Mouse (Mus musculus) forelimb bud, embryonic 11.5 days (tissue): ENCODE measurements around the gene Ubash3b.

Experiments
- DNase-seq: peaks from one replicate; pipeline ENCODE4 v3.0.0-alpha.2; 2012; ENCODE audit warnings: low read depth, low spot score

The Ubash3b gene

DNA sequence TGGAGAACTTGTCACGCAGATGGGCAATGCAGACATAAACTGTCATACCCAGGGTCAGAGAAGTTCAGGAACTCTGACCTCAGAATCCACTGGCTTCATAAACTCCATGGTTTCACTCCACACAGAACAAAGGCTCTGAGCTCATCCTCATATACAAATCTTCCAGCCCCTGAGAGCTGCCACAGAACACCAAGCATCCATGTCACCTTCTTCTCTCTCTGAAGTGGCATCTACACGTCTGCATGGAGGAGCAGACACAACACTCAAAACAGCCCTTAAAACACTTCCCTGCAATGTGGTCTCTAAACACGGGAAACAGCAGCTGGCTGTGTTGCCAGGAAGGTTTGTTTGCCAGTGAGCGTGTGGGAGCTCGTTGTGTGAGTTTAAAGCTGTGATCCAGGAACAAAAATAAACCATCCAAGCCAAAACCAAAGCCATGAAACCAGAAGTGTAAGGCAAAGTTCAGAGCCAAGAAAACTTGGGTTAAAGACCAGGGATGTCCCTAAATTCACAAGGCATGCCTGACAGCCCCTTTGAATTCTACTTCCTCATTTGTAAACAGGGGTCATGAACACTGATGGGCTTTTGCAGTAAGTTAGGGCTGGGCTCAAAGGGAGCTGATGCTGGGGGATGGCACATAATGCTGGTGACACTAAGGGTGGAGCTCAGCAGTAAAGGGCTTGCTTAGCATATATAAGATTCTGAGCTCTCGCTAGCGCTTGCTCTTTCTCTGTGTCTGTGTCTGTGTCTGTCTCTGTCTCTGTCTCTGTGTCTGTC is 24.6 kb downstream of the Ubash3b start:
- DNase-seq, result no peak

DNA sequence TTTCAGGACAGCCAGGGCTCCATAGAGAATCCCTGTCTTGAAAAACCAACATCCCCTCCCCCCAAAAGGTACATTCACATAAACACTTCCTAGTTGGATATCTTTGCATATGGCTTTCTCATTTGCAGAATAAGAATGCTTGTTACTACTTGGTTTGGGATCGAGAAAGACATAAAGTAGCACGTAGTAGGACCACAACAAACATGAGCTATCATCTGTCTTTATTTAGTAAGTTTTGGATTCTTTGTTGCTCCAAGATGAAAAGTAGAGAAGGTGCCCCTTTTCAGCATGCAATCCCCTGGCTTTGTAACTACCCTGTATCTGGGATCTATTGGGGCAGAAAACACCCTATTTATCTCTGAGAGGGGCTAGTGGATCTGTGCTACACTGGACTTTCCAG is 25.2 kb downstream of the Ubash3b start:
- no peak for DNase-seq

DNA sequence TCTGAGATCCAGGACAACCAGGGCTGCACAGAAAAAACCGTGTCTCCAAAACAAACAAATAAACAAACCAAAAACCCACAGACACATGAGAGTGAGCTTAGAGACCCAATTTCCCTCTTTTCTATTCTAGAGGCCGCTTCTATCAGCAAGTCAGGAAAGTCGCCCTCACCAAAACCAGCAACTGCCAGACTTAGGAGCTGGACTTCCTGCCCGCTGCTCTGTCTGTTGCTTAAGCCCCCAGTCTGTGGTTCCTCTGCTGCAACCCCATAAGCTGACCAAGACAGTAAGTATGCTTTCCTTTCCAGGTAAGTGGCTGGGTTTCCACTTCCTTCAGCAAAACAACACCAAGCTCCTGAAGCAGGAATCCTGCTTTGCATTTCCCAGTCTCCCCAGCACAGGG is 26.6 kb downstream of the Ubash3b start:
- no peak for DNase-seq

DNA sequence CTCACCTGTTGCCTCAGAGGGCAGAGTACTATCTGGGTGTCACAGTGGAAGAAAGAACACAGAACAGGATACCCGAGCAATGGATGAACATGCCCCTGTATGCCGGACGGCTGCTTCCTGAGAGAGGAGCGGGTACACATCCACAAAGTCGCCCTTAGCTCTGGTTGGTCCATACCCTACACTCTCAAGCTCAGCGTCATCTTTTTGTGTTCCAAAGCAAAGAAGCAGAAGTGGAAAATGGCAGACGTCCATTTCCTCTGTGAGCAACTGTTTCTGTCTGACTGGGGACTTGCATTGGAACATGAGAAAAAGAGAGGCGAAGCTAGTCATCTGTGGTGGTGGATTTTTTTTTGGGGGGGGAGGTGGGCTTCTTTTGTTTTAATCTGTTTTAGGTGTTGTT is 30.9 kb downstream of the Ubash3b start:
- DNase-seq, result no peak

DNA sequence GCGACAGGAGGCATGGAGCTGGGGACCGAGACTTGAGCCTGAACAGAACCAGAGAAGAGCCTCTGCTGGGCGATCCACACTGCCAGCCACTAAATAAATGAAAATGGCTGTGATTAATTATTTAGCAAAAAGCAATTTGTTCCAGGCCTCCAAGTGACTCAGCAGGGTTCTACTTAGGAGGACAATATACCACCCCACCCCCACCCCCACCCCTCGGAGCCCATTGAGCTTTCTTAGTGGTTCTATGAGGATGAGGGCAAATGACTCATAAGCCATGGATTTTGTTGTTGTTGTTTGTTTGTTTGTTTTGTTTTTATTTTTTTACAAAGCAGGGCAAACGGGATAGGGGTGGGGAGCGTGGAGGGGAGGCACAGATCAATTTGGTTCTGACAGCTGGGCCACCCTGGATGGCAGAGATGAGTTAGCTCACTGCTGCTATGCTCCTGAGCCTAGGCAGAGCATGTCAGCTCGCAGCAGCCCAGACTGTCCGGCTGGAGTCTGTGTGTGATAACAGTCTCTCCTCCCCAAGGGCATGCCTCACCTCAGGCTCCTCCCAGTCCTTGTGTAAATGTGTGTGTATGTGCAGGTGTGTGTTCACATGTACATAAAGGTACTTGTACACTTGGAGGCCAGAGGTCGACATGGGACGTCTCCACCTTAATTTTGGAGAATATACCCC is 31.6 kb downstream of the Ubash3b start:
- DNase-seq, result no peak

DNA sequence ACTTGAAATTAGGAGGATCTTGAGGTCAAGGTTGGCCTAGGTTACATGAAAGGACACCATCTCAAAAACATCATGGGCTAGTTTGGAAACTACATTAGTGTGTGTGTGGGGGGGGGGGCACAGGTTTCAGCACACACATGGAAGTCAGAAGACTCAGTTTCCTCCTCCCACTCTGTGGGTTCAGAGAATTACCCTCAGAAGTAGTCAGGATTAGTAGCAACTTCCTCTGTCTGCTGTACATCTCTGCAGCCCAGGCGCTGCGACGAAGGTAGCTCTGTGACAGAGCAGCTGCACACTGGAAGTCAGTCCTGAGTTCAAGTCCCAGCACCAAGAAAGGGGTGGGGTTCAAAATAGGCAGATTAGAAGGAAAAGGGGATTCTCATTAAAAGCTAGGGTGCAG is 32.2 kb downstream of the Ubash3b start:
- no peak for DNase-seq

DNA sequence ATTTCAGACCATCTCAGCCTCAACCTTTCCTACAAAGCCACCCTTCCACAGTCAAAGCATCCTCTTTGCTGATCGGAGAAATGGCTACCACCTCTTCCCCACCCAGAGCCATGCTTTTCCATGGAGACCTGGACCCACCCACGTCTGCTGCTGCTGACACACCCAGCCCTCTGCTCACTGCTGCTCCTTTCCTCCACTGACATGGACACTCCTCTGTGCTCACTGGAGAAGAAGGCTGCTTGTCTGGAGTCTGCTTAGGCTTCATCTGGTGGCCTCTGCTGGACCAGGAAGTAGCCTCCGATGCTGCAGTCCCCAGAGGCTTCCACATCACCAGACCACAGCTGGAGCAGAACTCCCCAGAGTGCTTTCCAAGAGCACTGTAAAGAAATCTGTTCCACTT is 34.8 kb downstream of the Ubash3b start:
- DNase-seq, result no peak

DNA sequence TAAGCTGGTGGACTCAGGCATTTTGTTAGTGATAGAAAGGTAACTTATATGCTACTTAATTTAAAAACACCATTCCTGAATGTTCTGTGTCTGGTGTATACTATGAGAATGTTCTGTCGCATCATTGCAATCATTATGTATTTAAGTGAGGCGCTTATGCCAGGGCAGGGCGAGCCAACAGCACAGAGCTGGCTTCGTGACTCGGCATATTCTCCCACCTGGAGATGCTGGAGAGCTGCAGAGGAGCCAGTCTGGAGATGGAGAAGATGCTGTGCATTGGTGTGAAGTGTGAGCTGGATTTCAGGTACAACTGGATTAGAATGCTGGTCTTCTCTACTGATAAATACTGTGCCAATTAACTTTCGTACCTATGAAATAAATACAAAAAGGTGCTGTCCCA is 37.2 kb downstream of the Ubash3b start:
- no peak for DNase-seq

DNA sequence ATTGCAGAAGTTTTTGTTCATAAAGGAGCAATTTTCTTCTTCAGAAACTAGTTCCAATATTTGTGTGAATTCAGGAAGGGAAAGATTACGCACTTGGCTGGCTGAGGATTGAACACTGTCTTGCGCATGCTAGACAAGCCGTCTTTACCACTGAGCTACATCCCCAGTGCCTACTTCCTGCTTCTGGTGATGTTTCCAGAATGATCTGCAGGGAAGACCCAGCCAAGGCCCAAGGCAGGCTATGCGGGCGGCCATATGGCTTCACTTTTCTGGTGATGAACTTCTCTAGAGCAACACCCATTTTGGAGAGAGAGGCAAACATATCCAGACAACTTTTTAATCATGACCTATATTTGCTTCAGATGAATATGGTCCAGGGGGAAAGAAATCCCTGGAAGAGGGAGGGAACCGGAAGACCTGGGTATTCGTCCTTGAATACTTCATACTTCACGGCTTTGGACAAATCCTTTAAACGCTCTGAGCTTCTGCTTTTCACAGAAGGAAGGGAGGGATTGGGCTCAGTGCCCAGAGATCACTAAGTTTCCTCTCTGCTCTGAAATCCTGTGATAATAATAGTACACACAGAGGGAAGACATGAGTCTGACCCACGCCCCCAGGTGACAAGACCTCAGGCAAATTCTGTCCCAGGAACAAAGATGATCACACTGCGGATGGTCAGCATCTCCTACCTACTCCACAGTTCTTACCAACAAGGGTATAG is 38.9 kb downstream of the Ubash3b start:
- no peak for DNase-seq

DNA sequence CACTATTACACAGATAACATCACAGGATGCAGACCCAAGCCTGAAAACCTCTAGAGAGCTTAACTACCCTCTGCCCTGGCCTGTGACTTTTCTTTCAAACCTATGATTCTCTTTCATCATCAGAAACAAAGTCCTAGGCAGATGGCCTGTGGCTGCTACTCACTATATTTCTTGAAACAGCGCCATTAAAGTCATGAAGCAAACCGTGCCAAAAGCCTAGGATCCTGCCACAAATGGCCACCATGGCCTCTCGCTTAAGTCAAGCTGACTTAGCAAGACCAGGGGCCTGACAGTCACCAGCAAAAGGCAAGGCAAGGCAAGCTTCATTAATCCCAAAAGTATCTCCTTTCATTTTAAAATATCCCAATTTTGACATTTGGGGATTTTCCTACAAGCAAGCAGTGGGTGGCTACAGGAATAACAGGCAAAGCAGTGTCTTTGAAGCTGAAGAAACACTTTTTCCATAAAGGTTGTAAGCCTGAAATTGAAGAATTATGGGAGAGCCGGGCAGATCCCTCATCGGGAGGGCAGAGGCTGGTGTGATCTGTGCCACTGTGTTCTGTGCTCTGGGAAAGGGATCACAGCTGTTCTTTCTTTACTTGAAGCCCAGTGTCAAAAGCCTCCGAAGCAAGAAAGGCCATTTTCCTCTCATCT is 39.7 kb downstream of the Ubash3b start:
- no peak for DNase-seq

DNA sequence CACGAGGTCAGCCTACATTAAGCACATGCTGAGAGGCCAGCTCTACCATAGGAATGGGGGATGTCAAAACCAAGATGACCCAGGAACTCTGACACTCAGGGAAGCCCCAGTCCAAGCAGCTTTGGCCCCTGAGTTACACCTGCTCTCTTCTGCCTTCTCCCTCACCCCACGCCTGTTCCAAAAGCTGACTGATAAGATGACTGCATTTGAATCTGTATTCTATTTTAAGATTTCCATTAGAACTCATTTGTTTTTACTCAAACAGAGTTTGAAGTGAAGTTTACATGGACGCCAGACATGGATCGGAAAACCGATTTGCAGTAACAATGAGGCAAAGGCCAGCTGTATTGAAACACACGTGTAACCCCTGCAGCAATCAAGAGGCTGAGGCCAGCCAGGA is 41.5 kb downstream of the Ubash3b start:
- no peak for DNase-seq

DNA sequence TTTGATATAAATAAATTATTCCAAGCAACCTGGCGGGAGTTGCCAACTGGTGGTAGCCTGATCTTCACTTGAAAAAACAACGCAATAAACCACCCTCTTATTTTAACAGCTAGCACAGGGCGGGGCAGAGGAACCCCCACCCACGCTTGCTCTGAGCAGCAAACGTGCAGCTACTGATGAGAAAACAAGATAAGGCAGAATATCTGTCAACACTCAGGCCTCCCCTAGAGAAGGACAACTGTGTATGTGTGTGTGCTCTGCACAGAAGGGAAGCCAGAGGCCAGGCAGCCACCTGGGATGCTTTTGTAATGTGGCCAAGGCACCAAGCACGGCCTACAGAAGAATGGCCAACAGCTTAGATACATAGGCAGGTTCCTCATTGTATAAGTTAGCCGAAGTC is 43.4 kb downstream of the Ubash3b start:
- no peak for DNase-seq

DNA sequence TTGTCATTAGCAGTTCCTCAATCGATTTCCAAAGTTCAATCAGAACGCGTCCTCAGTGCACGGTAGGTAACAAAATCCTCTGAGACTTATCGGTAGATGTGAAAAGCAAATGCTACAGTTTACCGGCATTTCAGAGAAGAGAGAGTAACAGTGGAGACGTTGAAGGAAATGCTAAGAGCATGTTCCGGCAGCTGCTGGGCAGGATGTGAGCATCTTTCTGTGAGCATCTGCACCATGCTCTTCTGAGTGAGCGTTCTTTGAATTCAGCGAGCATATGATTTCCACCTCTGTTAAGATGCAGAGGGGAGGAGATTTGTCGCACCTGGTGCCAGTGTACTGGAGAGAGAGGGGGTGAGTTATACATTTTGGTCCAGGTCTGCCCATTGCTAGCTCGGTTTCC is 45.4 kb downstream of the Ubash3b start:
- DNase-seq, result no peak

DNA sequence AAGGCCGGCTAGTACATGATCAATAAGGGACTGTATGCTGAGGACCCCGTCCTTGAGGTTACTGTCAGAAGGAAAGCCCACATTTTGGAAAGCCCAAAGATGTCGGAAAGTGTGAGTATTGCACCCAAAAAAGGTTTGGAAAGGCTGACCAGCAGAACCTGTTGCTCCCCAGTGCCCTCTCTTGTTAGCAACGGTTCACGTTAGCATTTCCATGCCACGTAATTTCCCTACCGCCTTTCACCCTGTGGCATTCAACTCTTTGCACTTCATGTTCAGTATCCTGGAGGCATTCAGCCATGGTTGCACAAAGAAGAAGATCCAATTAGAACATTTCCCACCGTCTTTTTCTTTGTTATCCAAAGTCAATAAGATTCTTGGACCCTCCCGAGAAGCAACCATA is 47.1 kb downstream of the Ubash3b start:
- DNase-seq, result no peak

DNA sequence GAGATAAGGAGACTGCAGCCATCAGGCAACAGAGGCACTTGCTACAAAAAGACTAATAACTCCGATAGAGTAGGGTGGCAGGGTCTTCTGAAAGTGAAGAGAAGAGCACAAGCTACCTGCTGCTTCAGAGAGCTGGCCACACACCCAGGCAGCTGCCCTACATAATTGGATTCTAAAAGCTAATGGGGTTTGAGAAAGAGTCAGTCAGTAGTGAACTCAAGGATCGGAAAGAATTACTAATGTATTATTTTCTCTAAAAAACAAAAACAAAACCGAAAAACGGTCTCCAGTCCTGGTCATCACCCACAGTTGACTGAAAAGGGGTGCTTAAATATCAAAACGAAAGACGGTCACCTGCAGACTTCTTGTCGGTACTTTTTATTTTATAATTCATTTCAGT is 51.7 kb downstream of the Ubash3b start:
- no peak for DNase-seq

DNA sequence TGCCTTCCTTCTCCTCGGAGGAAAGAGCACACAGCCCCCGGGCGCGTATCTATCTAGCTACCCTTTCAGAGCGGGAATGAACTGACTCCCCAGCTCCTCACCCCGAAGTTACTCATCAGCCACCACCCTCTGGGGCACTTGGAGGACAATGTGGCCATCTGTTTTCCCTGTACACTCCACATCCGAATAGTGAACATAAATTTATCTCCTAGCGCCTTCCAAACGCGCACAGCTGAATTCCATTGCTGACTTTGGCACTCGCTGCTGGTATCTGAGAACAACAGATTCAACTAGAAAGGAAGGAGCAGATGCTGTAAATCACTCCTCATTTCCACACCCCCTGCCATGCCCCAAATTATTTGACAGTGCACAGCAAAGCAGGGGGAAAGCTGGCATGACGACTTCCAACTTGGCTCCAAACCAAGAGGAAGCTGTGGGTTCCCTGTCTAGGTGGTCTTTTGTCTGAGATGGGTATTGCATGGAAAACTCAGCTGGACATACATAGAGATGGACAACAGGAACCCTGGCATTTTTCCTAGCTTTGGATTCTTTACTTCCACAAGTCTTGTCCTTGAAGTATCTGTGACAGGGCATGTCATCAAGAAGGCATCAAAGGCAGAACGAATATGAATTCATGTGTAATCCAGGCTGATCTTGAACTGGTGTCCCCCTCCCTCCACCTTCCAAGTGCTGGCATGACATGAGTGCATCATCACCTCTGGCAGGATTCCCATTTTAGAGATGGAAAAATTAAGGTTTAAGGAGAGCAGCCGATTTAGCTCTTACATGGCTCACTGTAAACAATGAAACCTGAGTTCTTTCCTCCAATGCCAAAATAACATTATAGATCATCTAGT is 52.9 kb downstream of the Ubash3b start:
- no peak for DNase-seq

DNA sequence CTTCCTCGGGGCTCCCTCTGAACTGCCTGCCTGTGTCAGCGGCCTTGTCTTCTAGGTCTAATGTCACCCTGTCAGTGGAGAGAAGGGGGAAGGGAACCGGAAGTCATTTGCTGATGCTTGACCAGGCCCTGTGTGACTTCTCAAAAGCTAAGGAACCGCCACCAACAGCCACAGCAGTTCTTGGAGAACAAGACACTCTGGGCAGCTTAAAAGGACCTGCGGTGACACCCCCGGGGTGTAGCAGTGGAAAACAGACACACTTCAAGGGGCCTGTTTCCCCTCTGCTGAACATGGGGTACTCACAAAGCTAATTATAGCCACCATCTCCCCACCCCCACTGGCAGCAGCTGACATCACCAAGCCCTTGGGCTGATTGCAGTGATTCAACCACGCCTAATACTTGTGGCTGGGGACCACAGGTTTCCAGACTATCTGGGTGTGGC is 56.3 kb downstream of the Ubash3b start:
- no peak for DNase-seq

DNA sequence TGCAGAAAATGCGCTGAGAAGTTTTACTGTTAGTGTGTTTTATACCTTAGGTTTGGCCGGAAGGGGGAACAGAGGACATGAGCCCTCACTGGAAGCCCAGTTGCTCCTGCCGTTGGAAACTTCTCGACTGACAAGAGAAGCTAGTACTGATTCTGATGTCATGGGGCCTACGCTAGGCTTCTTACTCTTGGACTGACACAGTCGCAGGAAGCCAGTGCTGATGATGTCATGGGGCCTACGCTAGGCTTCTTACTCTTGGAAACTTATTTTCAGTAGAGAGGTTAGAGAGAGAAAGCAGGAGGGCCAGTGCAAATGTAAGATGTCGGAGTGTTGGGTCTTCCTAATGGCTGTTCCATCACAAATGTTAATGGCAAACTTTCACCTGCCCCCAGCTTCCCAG is 57.8 kb downstream of the Ubash3b start:
- DNase-seq, result no peak

DNA sequence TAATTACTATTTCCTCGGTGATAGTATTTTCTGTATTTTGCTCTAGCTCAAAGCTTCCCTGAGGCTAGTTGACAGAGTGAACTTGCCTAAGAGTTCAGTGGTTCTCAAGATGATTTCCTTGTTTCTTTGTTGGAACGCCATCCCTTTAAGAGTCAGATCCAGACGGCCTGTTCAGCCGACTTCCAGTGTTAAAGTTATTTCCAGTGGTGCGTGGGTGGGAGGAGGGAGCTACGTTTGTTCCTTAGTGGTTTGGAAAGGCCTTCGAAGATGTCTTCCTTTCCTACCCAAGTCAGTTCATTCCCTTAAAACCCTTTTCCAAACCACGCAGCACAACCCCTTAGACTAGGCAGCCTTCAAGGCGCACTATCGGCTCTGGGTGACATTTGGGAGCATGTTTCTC is 58.9 kb downstream of the Ubash3b start:
- no peak for DNase-seq

DNA sequence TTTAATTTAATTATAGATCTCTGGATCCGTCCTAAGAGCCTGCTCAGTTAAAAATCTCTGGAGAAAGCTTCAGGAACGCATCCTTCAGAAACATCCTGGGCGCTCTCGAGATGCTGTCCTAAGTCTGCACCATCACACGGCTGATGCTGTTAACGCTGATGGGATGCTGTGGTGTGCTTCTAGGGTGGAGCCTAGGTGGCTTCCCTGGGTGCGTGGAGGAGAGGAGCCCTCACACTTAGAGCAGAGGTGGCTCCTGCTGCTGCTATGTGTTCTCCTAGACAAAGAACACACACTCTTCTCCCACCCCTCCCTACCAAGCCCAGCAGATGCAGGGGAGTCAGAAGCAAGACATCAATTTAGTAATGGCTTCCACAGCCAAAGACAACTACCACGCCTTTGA is 61.6 kb downstream of the Ubash3b start:
- DNase-seq, result no peak

DNA sequence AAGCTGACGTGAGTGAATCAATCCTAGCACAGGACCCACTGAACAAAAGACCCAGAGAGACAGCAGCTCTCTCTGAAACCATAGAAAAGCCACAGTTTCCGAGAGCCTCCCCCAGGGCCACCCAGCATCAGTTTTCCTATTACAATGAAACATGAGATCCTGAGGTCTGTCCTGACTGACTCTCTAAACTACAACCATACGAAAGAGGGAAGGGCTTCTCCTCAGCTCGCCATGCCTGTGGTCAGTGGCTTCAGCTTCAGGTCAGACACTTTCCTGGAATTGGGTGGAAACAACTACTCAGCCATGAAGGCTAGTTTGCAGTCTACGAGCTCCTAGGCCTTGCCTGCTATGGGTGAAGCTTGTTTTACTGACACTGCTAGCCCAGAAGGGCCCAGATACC is 62.4 kb downstream of the Ubash3b start:
- DNase-seq, result no peak
